Mouse (Mus musculus) hindbrain, embryonic 11.5 days (tissue): Measurements from ENCODE around the gene Jarid2. TPM values are rescaled to one million over a fixed set of nuclear protein-coding genes. Genes with fewer than 3 reads are reported as not detected.
"Not testable (repeated sequence)": the region's sequence is repeated elsewhere in the genome, so short reads cannot be mapped to it uniquely, and the experiment has no call there.

ENCODE experiments used
- ATAC-seq: fragments of 200-750 bp; cut with Nextera tagmentation; 2 replicates; pipeline ENCODE4 v1.8.0; 2017; ENCODE audit warnings: mild to moderate bottlenecking, moderate TSS enrichment, moderate library complexity; ENCODE audit not compliant: low FRiP score
- DNase-seq: peaks from one replicate; pipeline ENCODE4 v3.0.0-alpha.2; 2015; ENCODE audit warnings: low spot score
- H3K27ac ChIP-seq: fragments of 300-500 bp; sonication (generic); 2 replicates; pipeline ENCODE4 v1.5.1; 2014; ENCODE audit warnings: mild to moderate bottlenecking, low read depth, low read length
- H3K27me3 ChIP-seq: fragments of 300-500 bp; sonication (generic); 2 replicates; pipeline ENCODE4 v1.6.1; 2014; ENCODE audit warnings: mild to moderate bottlenecking, low read length, moderate library complexity, mixed read lengths; ENCODE audit not compliant: control insufficient read depth, insufficient read depth
- H3K36me3 ChIP-seq: fragments of 300-500 bp; sonication (generic); 2 replicates; pipeline ENCODE4 v1.6.1; 2014; ENCODE audit warnings: mild to moderate bottlenecking, low read length, moderate library complexity, mixed read lengths; ENCODE audit not compliant: control insufficient read depth, insufficient read depth
- H3K4me1 ChIP-seq: fragments of 300-500 bp; sonication (generic); replicated peaks from 2 replicates; pipeline ENCODE4 v1.6.1; 2014; ENCODE audit warnings: low read length, mixed read lengths; ENCODE audit not compliant: control insufficient read depth, insufficient read depth
- H3K4me2 ChIP-seq: fragments of 300-500 bp; sonication (generic); replicated peaks from 2 replicates; pipeline ENCODE4 v1.6.1; 2014; ENCODE audit warnings: mild to moderate bottlenecking, low read depth, low read length
- H3K4me3 ChIP-seq: fragments of 300-500 bp; sonication (generic); 2 replicates; pipeline ENCODE4 v1.5.1; 2014; ENCODE audit warnings: low read depth, low read length
- H3K9ac ChIP-seq: fragments of 300-500 bp; sonication (generic); 2 replicates; pipeline ENCODE4 v1.6.1; 2014; ENCODE audit warnings: low read depth, low read length
- H3K9me3 ChIP-seq: fragments of 300-500 bp; sonication (generic); 2 replicates; pipeline ENCODE4 v1.6.1; 2016; ENCODE audit warnings: low read length; ENCODE audit not compliant: control insufficient read depth
- WGBS: fragments of 180-500 bp; shearing (Covaris S2); extraction: QIAGEN DNeasy Blood & Tissue Kit; methylation state at CpG from one replicate; pipeline ENCODE4 v1.1.7; 2014; 5-methylcytosine and 5-hydroxymethylcytosine counted together
- polyA plus RNA-seq: library from polyadenylated mRNA; unstranded; fragments of >200 nt; fragmentation: Nextera tagmentation; extraction: Ambion mirVana; gene quantifications from 2 replicates; pipeline ENCODE4 v1.2.1, GENCODE M21; 2014

Gene Jarid2
- polyA plus RNA-seq, 1 experiment from 2014 or later = 45.9 TPM

GRCm38 (mm10) chr13:44707176-44707575, 22.1 kb upstream of the Jarid2 start:
- ATAC-seq (no peak), DNase-seq (no peak)
- no peak overlapping the region for H3K4me2 ChIP-seq
- H3K4me1 ChIP-seq = no peaks in the 10 kb centered on the region
- no peaks in the 10 kb centered on the region for H3K27me3 ChIP-seq
- no peak overlapping the region for H3K4me3 ChIP-seq
- no peak overlapping the region for H3K9ac ChIP-seq
- H3K9me3 ChIP-seq = no peaks in the 10 kb centered on the region
- H3K36me3 ChIP-seq = no peaks in the 10 kb centered on the region
- H3K27ac ChIP-seq = no peak overlapping the region
- 74% methylated on average over 5 of the region's 5 CpGs for WGBS

GRCm38 (mm10) chr13:44708336-44709017, 20.8 kb upstream of the Jarid2 start:
- ATAC-seq (no peak), DNase-seq (no peak)
- 95% methylated on average over 12 of the region's 14 CpGs for WGBS
- no peak overlapping the region for H3K27ac ChIP-seq
- no peaks in the 10 kb centered on the region for H3K4me1 ChIP-seq
- H3K36me3 ChIP-seq = no peaks in the 10 kb centered on the region
- H3K9ac ChIP-seq = no peak overlapping the region
- H3K27me3 ChIP-seq = no peaks in the 10 kb centered on the region
- no peak overlapping the region for H3K4me2 ChIP-seq
- H3K9me3 ChIP-seq = no peaks in the 10 kb centered on the region
- H3K4me3 ChIP-seq = no peak overlapping the region

GRCm38 (mm10) chr13:44709747-44710480, 19.4 kb upstream of the Jarid2 start:
- Histone ChIP-seq H3K27ac (no peak overlapping the region), H3K4me2 (no peak overlapping the region), H3K9me3 (no peaks in the 10 kb centered on the region), H3K9ac (no peak overlapping the region), H3K27me3 (no peaks in the 10 kb centered on the region), H3K4me1 (no peaks in the 10 kb centered on the region), H3K4me3 (no peak overlapping the region), H3K36me3 (no peaks in the 10 kb centered on the region)
- no peak for DNase-seq
- WGBS = 72% methylated on average over 8 of the region's 8 CpGs
- no peak for ATAC-seq

GRCm38 (mm10) chr13:44711062-44711461, 18.2 kb upstream of the Jarid2 start:
- no peak overlapping the region for H3K4me2 ChIP-seq
- H3K9ac ChIP-seq = no peak overlapping the region
- DNase-seq = no peak
- no peaks in the 10 kb centered on the region for H3K36me3 ChIP-seq
- H3K27me3 ChIP-seq = no peaks in the 10 kb centered on the region
- ATAC-seq = no peak
- H3K27ac ChIP-seq = no peak overlapping the region
- no peaks in the 10 kb centered on the region for H3K9me3 ChIP-seq
- H3K4me3 ChIP-seq = no peak overlapping the region
- WGBS = 73% methylated on average over 5 of the region's 5 CpGs
- H3K4me1 ChIP-seq = no peaks in the 10 kb centered on the region

GRCm38 (mm10) chr13:44711882-44712281, 17.4 kb upstream of the Jarid2 start:
- no peak overlapping the region for H3K4me3 ChIP-seq
- no peak overlapping the region for H3K9ac ChIP-seq
- no peaks in the 10 kb centered on the region for H3K9me3 ChIP-seq
- 48% methylated on average over 1 of the region's 1 CpGs for WGBS
- H3K4me2 ChIP-seq = no peak overlapping the region
- ATAC-seq (no peak), DNase-seq (no peak)
- H3K4me1 ChIP-seq = no peaks in the 10 kb centered on the region
- no peak overlapping the region for H3K27ac ChIP-seq
- H3K27me3 ChIP-seq = no peaks in the 10 kb centered on the region
- H3K36me3 ChIP-seq = no peaks in the 10 kb centered on the region

- Histone ChIP-seq H3K27me3 (no peaks in the 10 kb centered on the region), H3K9ac (no peak overlapping the region), H3K4me1 (no peaks in the 10 kb centered on the region), H3K4me2 (no peak overlapping the region), H3K4me3 (no peak overlapping the region), H3K27ac (no peak overlapping the region), H3K36me3 (no peaks in the 10 kb centered on the region), H3K9me3 (no peaks in the 10 kb centered on the region)
- 21% methylated on average over 10 of the region's 10 CpGs for WGBS
- ATAC-seq (no peak), DNase-seq (peak; percentile 61)
Measured at GRCm38 (mm10) chr13:44715187-44715885, 13.9 kb upstream of the Jarid2 start.

- ATAC-seq (no peak), DNase-seq (no peak)
- Histone ChIP-seq H3K4me3 (no peak overlapping the region), H3K4me1 (no peaks in the 10 kb centered on the region), H3K27ac (no peak overlapping the region), H3K9ac (no peak overlapping the region), H3K9me3 (no peaks in the 10 kb centered on the region), H3K4me2 (no peak overlapping the region), H3K36me3 (no peaks in the 10 kb centered on the region), H3K27me3 (no peaks in the 10 kb centered on the region)
- 94% methylated on average over 9 of the region's 9 CpGs for WGBS
Measured at GRCm38 (mm10) chr13:44717838-44718237, 11.4 kb upstream of the Jarid2 start.

GRCm38 (mm10) chr13:44718465-44718864, 10.8 kb upstream of the Jarid2 start:
- H3K4me2 ChIP-seq, H3K9ac ChIP-seq, H3K4me1 ChIP-seq, H3K27ac ChIP-seq, DNase-seq, H3K36me3 ChIP-seq, H3K9me3 ChIP-seq, H3K4me3 ChIP-seq, ATAC-seq, H3K27me3 ChIP-seq: not testable (repeated sequence)
- 95% methylated on average over 5 of the region's 5 CpGs for WGBS
